Mouse (Mus musculus): ENCODE measurements at regions not wholly inside any gene's neighbourhood (a gene's known extent, or its start where the extent isn't known, plus 50 kb on each side); places are given as distances from the start of the nearest gene placed in this dataset.

- H3K27ac ChIP-seq (replicated peaks) = no peak overlapping the region
- 14% methylated on average over 2 of the region's 2 CpGs for WGBS
- H3K27me3 ChIP-seq = no peaks in the 10 kb centered on the region
- no peaks in the 10 kb centered on the region for H3K36me3 ChIP-seq
- H3K4me2 ChIP-seq (replicated peaks) = no peak overlapping the region
- H3K9me3 ChIP-seq (replicated peaks) = no peaks in the 10 kb centered on the region
- no peaks in the 10 kb centered on the region for H3K4me1 ChIP-seq
- H3K9ac ChIP-seq = no peak overlapping the region
- ATAC-seq (ENCODE audit: insufficient number of reproducible peaks, low FRiP score, low TSS enrichment, low read depth) = no peak
- no peak overlapping the region for H3K4me3 ChIP-seq (replicated peaks)
Observed at GRCm38 (mm10) chr4:97132650-97133049, 50.3 kb downstream of the Gm10192 start.

GRCm38 (mm10) chr4:97127780-97128179 is 55.2 kb downstream of the Gm10192 start:
- Histone ChIP-seq H3K4me3 (replicated peaks) (no peak overlapping the region), H3K4me2 (replicated peaks) (no peak overlapping the region), H3K4me1 (no peaks in the 10 kb centered on the region), H3K9ac (no peak overlapping the region), H3K27me3 (no peaks in the 10 kb centered on the region), H3K36me3 (no peaks in the 10 kb centered on the region), H3K27ac (replicated peaks) (no peak overlapping the region), H3K9me3 (replicated peaks) (no peaks in the 10 kb centered on the region)
- WGBS = 30% methylated on average over 4 of the region's 4 CpGs
- ATAC-seq (ENCODE audit: insufficient number of reproducible peaks, low FRiP score, low TSS enrichment, low read depth) = no peak

- 67% methylated on average over 1 of the region's 1 CpGs for WGBS
- no peaks in the 10 kb centered on the region for H3K9me3 ChIP-seq (replicated peaks)
- H3K4me2 ChIP-seq (replicated peaks) = no peak overlapping the region
- H3K4me3 ChIP-seq (replicated peaks) = no peak overlapping the region
- H3K4me1 ChIP-seq = no peaks in the 10 kb centered on the region
- H3K27ac ChIP-seq (replicated peaks) = no peak overlapping the region
- no peak overlapping the region for H3K9ac ChIP-seq
- H3K27me3 ChIP-seq = no peaks in the 10 kb centered on the region
- no peak for ATAC-seq (ENCODE audit: insufficient number of reproducible peaks, low FRiP score, low TSS enrichment, low read depth)
- no peaks in the 10 kb centered on the region for H3K36me3 ChIP-seq
Observed at GRCm38 (mm10) chr4:97123861-97124260, 59.1 kb downstream of the Gm10192 start.

GRCm38 (mm10) chr4:97121952-97122351 is 61.0 kb downstream of the Gm10192 start:
- H3K4me2 ChIP-seq (replicated peaks) = no peak overlapping the region
- no peaks in the 10 kb centered on the region for H3K27me3 ChIP-seq
- H3K27ac ChIP-seq (replicated peaks) = no peak overlapping the region
- 86% methylated on average over 2 of the region's 2 CpGs for WGBS
- no peak overlapping the region for H3K4me3 ChIP-seq (replicated peaks)
- ATAC-seq (ENCODE audit: insufficient number of reproducible peaks, low FRiP score, low TSS enrichment, low read depth) = no peak
- H3K9ac ChIP-seq = no peak overlapping the region
- no peaks in the 10 kb centered on the region for H3K4me1 ChIP-seq
- H3K9me3 ChIP-seq (replicated peaks) = no peaks in the 10 kb centered on the region
- H3K36me3 ChIP-seq = no peaks in the 10 kb centered on the region

- H3K36me3 ChIP-seq = no peaks in the 10 kb centered on the region
- no peaks in the 10 kb centered on the region for H3K27me3 ChIP-seq
- H3K4me3 ChIP-seq (replicated peaks) = no peak overlapping the region
- no peak for ATAC-seq (ENCODE audit: insufficient number of reproducible peaks, low FRiP score, low TSS enrichment, low read depth)
- no peak overlapping the region for H3K4me2 ChIP-seq (replicated peaks)
- H3K9me3 ChIP-seq (replicated peaks) = no peaks in the 10 kb centered on the region
- H3K27ac ChIP-seq (replicated peaks) = no peak overlapping the region
- 93% methylated on average over 2 of the region's 2 CpGs for WGBS
- H3K9ac ChIP-seq = no peak overlapping the region
- H3K4me1 ChIP-seq = no peaks in the 10 kb centered on the region
Observed at GRCm38 (mm10) chr4:97119459-97119858, 63.5 kb downstream of the Gm10192 start.

- 69% methylated on average over 1 of the region's 1 CpGs for WGBS
Observed at GRCm38 (mm10) chr4:97117016-97117415, 66.0 kb downstream of the Gm10192 start.

GRCm38 (mm10) chr4:97102752-97103052 is 80.3 kb downstream of the Gm10192 start:
- ATAC-seq (ENCODE audit: insufficient number of reproducible peaks, low FRiP score, low TSS enrichment, low read depth) = no peak
- WGBS = 68% methylated on average over 1 of the region's 1 CpGs
- no peaks in the 10 kb centered on the region for H3K4me1 ChIP-seq

More at GRCm38 (mm10) chr4:97117016-97117415, 66.0 kb downstream of the Gm10192 start:
- H3K27ac ChIP-seq (replicated peaks) = no peak overlapping the region
- H3K4me3 ChIP-seq (replicated peaks) = no peak overlapping the region
- ATAC-seq (ENCODE audit: insufficient number of reproducible peaks, low FRiP score, low TSS enrichment, low read depth) = no peak
- no peaks in the 10 kb centered on the region for H3K36me3 ChIP-seq
- H3K4me2 ChIP-seq (replicated peaks) = no peak overlapping the region
- no peak overlapping the region for H3K9ac ChIP-seq
- no peaks in the 10 kb centered on the region for H3K9me3 ChIP-seq (replicated peaks)
- no peaks in the 10 kb centered on the region for H3K4me1 ChIP-seq
- no peaks in the 10 kb centered on the region for H3K27me3 ChIP-seq

GRCm38 (mm10) chr4:97101911-97102751 is 80.8 kb downstream of the Gm10192 start:
- H3K4me3 ChIP-seq (replicated peaks) = no peak overlapping the region
- H3K4me2 ChIP-seq (replicated peaks) = no peak overlapping the region
- no peaks in the 10 kb centered on the region for H3K27me3 ChIP-seq
- H3K27ac ChIP-seq (replicated peaks) = no peak overlapping the region
- H3K9me3 ChIP-seq (replicated peaks) = no peaks in the 10 kb centered on the region
- no peak overlapping the region for H3K9ac ChIP-seq
- H3K4me1 ChIP-seq = no peaks in the 10 kb centered on the region
- ATAC-seq (ENCODE audit: insufficient number of reproducible peaks, low FRiP score, low TSS enrichment, low read depth) = no peak
- no peaks in the 10 kb centered on the region for H3K36me3 ChIP-seq

More at GRCm38 (mm10) chr4:97102752-97103052, 80.3 kb downstream of the Gm10192 start:
- H3K4me3 ChIP-seq (replicated peaks) = no peak overlapping the region
- no peak overlapping the region for H3K9ac ChIP-seq
- H3K4me2 ChIP-seq (replicated peaks) = no peak overlapping the region
- H3K36me3 ChIP-seq = no peaks in the 10 kb centered on the region
- no peaks in the 10 kb centered on the region for H3K27me3 ChIP-seq
- no peaks in the 10 kb centered on the region for H3K9me3 ChIP-seq (replicated peaks)
- H3K27ac ChIP-seq (replicated peaks) = no peak overlapping the region

- no peak overlapping the region for H3K27ac ChIP-seq (replicated peaks)
- H3K9me3 ChIP-seq (replicated peaks) = no peaks in the 10 kb centered on the region
- ATAC-seq (ENCODE audit: insufficient number of reproducible peaks, low FRiP score, low TSS enrichment, low read depth) = no peak
- no peak overlapping the region for H3K4me2 ChIP-seq (replicated peaks)
- H3K9ac ChIP-seq = no peak overlapping the region
- no peaks in the 10 kb centered on the region for H3K36me3 ChIP-seq
- H3K27me3 ChIP-seq = no peaks in the 10 kb centered on the region
- 74% methylated on average over 3 of the region's 3 CpGs for WGBS
- H3K4me1 ChIP-seq = no peaks in the 10 kb centered on the region
- H3K4me3 ChIP-seq (replicated peaks) = no peak overlapping the region
Observed at GRCm38 (mm10) chr4:97099721-97100120, 83.2 kb downstream of the Gm10192 start.

GRCm38 (mm10) chr4:97093576-97093975 is 89.4 kb downstream of the Gm10192 start:
- Histone ChIP-seq H3K4me1 (no peaks in the 10 kb centered on the region), H3K27me3 (no peaks in the 10 kb centered on the region), H3K36me3 (no peaks in the 10 kb centered on the region), H3K9me3 (replicated peaks) (no peaks in the 10 kb centered on the region), H3K9ac (no peak overlapping the region), H3K4me2 (replicated peaks) (no peak overlapping the region), H3K4me3 (replicated peaks) (no peak overlapping the region), H3K27ac (replicated peaks) (no peak overlapping the region)
- 21% methylated on average over 3 of the region's 3 CpGs for WGBS
- no peak for ATAC-seq (ENCODE audit: insufficient number of reproducible peaks, low FRiP score, low TSS enrichment, low read depth)

GRCm38 (mm10) chr4:97050735-97051134 is 132.2 kb downstream of the Gm10192 start:
- 73% methylated on average over 6 of the region's 6 CpGs for WGBS
- no peak overlapping the region for H3K9ac ChIP-seq

GRCm38 (mm10) chr4:97049045-97049674 is 133.8 kb downstream of the Gm10192 start:
- Histone ChIP-seq H3K27me3 (no peaks in the 10 kb centered on the region), H3K4me3 (replicated peaks) (no peak overlapping the region), H3K9ac (no peak overlapping the region), H3K27ac (replicated peaks) (no peak overlapping the region), H3K4me2 (replicated peaks) (no peak overlapping the region), H3K36me3 (no peaks in the 10 kb centered on the region), H3K4me1 (no peaks in the 10 kb centered on the region), H3K9me3 (replicated peaks) (no peaks in the 10 kb centered on the region)
- no peak for ATAC-seq (ENCODE audit: insufficient number of reproducible peaks, low FRiP score, low TSS enrichment, low read depth)
- WGBS = 37% methylated on average over 4 of the region's 4 CpGs

More at GRCm38 (mm10) chr4:97050735-97051134, 132.2 kb downstream of the Gm10192 start:
- Histone ChIP-seq H3K27me3 (no peaks in the 10 kb centered on the region), H3K4me3 (replicated peaks) (no peak overlapping the region), H3K9me3 (replicated peaks) (no peaks in the 10 kb centered on the region), H3K27ac (replicated peaks) (no peak overlapping the region), H3K4me1 (no peaks in the 10 kb centered on the region), H3K4me2 (replicated peaks) (no peak overlapping the region), H3K36me3 (no peaks in the 10 kb centered on the region)
- ATAC-seq (ENCODE audit: insufficient number of reproducible peaks, low FRiP score, low TSS enrichment, low read depth) = no peak

All from embryonic facial prominence, embryonic 15.5 days (tissue).